ENCODE assay signal across 8 mouse cellular contexts in the genomic region with DNA sequence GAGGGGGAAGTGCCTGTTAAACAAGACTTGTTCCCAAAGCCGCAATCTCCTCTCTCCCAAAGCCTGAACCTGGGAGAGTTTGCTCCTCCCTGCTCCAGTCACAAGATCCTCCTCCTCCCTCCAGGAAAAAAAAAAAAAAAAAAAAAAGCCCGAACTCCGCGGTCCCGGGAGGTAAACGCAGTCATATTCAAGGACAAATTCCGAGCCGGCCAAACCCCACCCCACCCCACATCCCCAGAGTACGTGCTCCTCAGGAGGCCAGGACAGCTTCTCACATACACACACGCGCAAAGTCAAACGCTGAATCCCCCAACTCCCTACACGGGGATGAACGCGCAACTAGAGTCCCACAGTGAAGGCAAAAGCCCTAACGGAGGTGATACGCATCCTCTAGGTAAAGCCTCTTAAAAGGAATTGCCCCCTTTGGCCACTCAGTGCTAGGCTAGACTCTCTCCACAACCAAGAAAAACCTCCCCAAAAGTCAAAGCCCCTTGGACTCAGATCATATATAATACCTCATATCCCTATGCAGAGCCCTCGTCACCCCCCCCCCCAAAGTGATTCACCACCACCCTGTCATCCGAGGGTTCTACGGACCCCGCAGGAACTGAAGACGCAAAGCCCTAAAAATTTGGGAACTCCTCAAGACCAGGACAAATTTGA. TPM values are rescaled to one million over a fixed set of nuclear protein-coding genes. Genes with fewer than 3 reads are reported as not detected.
A peak's percentile ranks its signal among the peaks of the same experiment; 100 is the strongest.
DNase-seq lines count a peak whose midpoint lies in the region; ATAC-seq and TF ChIP-seq lines count a peak whose summit lies in the region.

No protein-coding gene starts in this region.

- H3K27me3 ChIP-seq in lung, postnatal 0 days (replicated peaks; ENCODE audit: insufficient read depth, low read length): peaks cover 37% of the 10 kb centered on the region
- H3K27me3 ChIP-seq in limb, embryonic 10.5 days (ENCODE audit: low read depth, poor library complexity, severe bottlenecking): peaks cover 96% of the 10 kb centered on the region
- H3K27me3 ChIP-seq in stomach, postnatal 0 days (ENCODE audit: control insufficient read depth, insufficient read depth, low read length): peaks cover 3% of the 10 kb centered on the region; the same call in 1 of the 2 replicates

- WGBS in lung, postnatal 0 days: 3% methylated on average over 21 of the region's 22 CpGs
- WGBS in lung, adult 2 months: 3% methylated on average over 22 of the region's 22 CpGs
- WGBS in limb, embryonic 10.5 days: 3% methylated on average over 22 of the region's 22 CpGs
- WGBS in stomach, postnatal 0 days: 2% methylated on average over 22 of the region's 22 CpGs

- no peak for TF ChIP-seq POLR2A in lung, adult 2 months (IDR thresholded peaks at IDR 0.05; ENCODE audit: borderline replicate concordance, extremely low read depth, low read depth, low read length)

- H3K36me3 ChIP-seq in lung, postnatal 0 days (ENCODE audit: insufficient read depth, low read length): no peaks in the 10 kb centered on the region
- no peaks in the 10 kb centered on the region for H3K36me3 ChIP-seq in limb, embryonic 10.5 days
- no peaks in the 10 kb centered on the region for H3K36me3 ChIP-seq in stomach, postnatal 0 days (ENCODE audit: control insufficient read depth, insufficient read depth, low read length)

- ATAC-seq in lung, postnatal 0 days: 0 out of 2 replicates have a peak, but pooled peaks have one; percentile 5
- no peak for ATAC-seq in stomach, postnatal 0 days (ENCODE audit: low FRiP score, low TSS enrichment)

- peak overlapping the region; percentile 70; the same call in 1 of the 2 replicates for H3K4me2 ChIP-seq in lung, postnatal 0 days (replicated peaks; ENCODE audit: low read depth, low read length)
- peak overlapping the region; percentile 68 for H3K4me2 ChIP-seq in stomach, postnatal 0 days (replicated peaks; ENCODE audit: low read depth)

- H3K4me3 ChIP-seq in lung, postnatal 0 days (ENCODE audit: low read depth, low read length): peak overlapping the region; percentile 41; the same call in 1 of the 2 replicates
- no peak overlapping the region for H3K4me3 ChIP-seq in lung, adult 2 months (replicated peaks; ENCODE audit: extremely low read depth, low read depth, low read length)
- H3K4me3 ChIP-seq in limb, embryonic 10.5 days: peak overlapping the region; percentile 57
- peak overlapping the region; percentile 43 for H3K4me3 ChIP-seq in stomach, postnatal 0 days (ENCODE audit: low read depth, low read length)

- no peaks in the 10 kb centered on the region for H3K9me3 ChIP-seq in lung, postnatal 0 days (ENCODE audit: low read length)
- no peaks in the 10 kb centered on the region for H3K9me3 ChIP-seq in limb, embryonic 10.5 days (replicated peaks)
- no peaks in the 10 kb centered on the region for H3K9me3 ChIP-seq in stomach, postnatal 0 days (ENCODE audit: control insufficient read depth, low read length)

- H3K9ac ChIP-seq in lung, postnatal 0 days (replicated peaks; ENCODE audit: low read depth): no peak overlapping the region
- no peak overlapping the region for H3K9ac ChIP-seq in stomach, postnatal 0 days (ENCODE audit: low read length)

- DNase-seq in adrenal gland, adult (ENCODE audit: inconsistent age in 2 of 2, low spot score in 1 of 2): peak; percentile 12 to 40
- DNase-seq in adrenal gland, adult 8-10 months: no peak
- DNase-seq in lung, postnatal 0 days (ENCODE audit: low spot score): no peak
- no peak for DNase-seq in lung, adult 2 months
- DNase-seq in limb, embryonic 10.5 days (ENCODE audit: low spot score): no peak
- DNase-seq in stomach, postnatal 0 days (ENCODE audit: low spot score): no peak
- DNase-seq in urinary bladder, postnatal 36 days (ENCODE audit: low spot score in 2 of 2): no peak
- DNase-seq in B cell, adult 2 months: no peak

- TF ChIP-seq EP300 in lung, postnatal 0 days (IDR thresholded peaks at IDR 0.05): no peak
- TF ChIP-seq EP300 in stomach, postnatal 0 days (optimal IDR thresholded peaks at IDR 0.05): no peak

- no peak overlapping the region for H3K27ac ChIP-seq in lung, postnatal 0 days (ENCODE audit: low read length)
- H3K27ac ChIP-seq in limb, embryonic 10.5 days: no peak overlapping the region
- H3K27ac ChIP-seq in stomach, postnatal 0 days (replicated peaks): no peak overlapping the region

- H3K4me1 ChIP-seq in lung, postnatal 0 days (ENCODE audit: insufficient read depth, low read depth, low read length): no peaks in the 10 kb centered on the region
- H3K4me1 ChIP-seq in lung, adult 2 months (ENCODE audit: control insufficient read depth, insufficient read depth, low read length): no peaks in the 10 kb centered on the region; the same call in 1 of the 2 replicates
- peaks cover 9% of the 10 kb centered on the region for H3K4me1 ChIP-seq in limb, embryonic 10.5 days
- no peaks in the 10 kb centered on the region for H3K4me1 ChIP-seq in stomach, postnatal 0 days (replicated peaks; ENCODE audit: control insufficient read depth, insufficient read depth)

- no peak for TF ChIP-seq CTCF in lung, postnatal 0 days (IDR thresholded peaks at IDR 0.05)
- no peak for TF ChIP-seq CTCF in lung, adult 2 months (IDR thresholded peaks at IDR 0.05; ENCODE audit: insufficient read depth, low read length)
- no peak for TF ChIP-seq CTCF in stomach, postnatal 0 days (IDR thresholded peaks at IDR 0.05; ENCODE audit: low read depth)

RNA-seq across cellular contexts. Expression of gene Gm20479, which starts 38.4 kb away (rescaled TPM):
- 1 to 10 TPM in 1 of 4 experiments, not detected in 3; 4.0 TPM for total RNA-seq in adrenal gland, adult 8-10 months (2022)
- polyA plus RNA-seq in lung, postnatal 0 days (2015; fragmentation: Nextera tagmentation; extraction: Ambion mirVana): not detected in 2 replicates
- not detected in 2 replicates for polyA plus RNA-seq in lung, adult 2 months (2012; rRNA removed)
- not detected in 2 replicates for polyA plus RNA-seq in limb, embryonic 10.5 days (2016; fragmentation: Nextera tagmentation; extraction: Ambion mirVana)
- polyA plus RNA-seq in stomach, postnatal 0 days (2015; fragmentation: Nextera tagmentation; extraction: Ambion mirVana): 0.28 and 0.57 TPM in 2 replicates

RNA-seq across cellular contexts. Expression of gene Shkbp1, which starts 39.8 kb away (rescaled TPM):
- total RNA-seq in adrenal gland, adult 8-10 months (2022): 10 to 100 TPM; 19.4 to 41.1 (median 29.7) TPM
- polyA plus RNA-seq in lung, postnatal 0 days (2015; fragmentation: Nextera tagmentation; extraction: Ambion mirVana): 31.1 and 31.2 TPM in 2 replicates
- 76.4 and 85.1 TPM in 2 replicates for polyA plus RNA-seq in lung, adult 2 months (2012; rRNA removed)
- polyA plus RNA-seq in limb, embryonic 10.5 days (2016; fragmentation: Nextera tagmentation; extraction: Ambion mirVana): 46.1 and 61.2 TPM in 2 replicates
- polyA plus RNA-seq in stomach, postnatal 0 days (2015; fragmentation: Nextera tagmentation; extraction: Ambion mirVana): 26.3 and 27.3 TPM in 2 replicates

RNA-seq across cellular contexts. Expression of gene Sptbn4, which starts 51.8 kb away (rescaled TPM):
- 1 to 10 TPM; 3.0 to 8.0 (median 4.9) TPM for total RNA-seq in adrenal gland, adult 8-10 months (2022)
- polyA plus RNA-seq in lung, postnatal 0 days (2015; fragmentation: Nextera tagmentation; extraction: Ambion mirVana): 0.20 and 0.21 TPM in 2 replicates
- polyA plus RNA-seq in lung, adult 2 months (2012; rRNA removed): 0.05 and 0.13 TPM in 2 replicates
- 0.15 and 0.19 TPM in 2 replicates for polyA plus RNA-seq in limb, embryonic 10.5 days (2016; fragmentation: Nextera tagmentation; extraction: Ambion mirVana)
- polyA plus RNA-seq in stomach, postnatal 0 days (2015; fragmentation: Nextera tagmentation; extraction: Ambion mirVana): 0.24 and 0.25 TPM in 2 replicates

RNA-seq across cellular contexts. Expression of gene Blvrb, which starts 52.1 kb away (rescaled TPM):
- 10 to 100 TPM; 33.7 to 49.5 (median 44.8) TPM for total RNA-seq in adrenal gland, adult 8-10 months (2022)
- polyA plus RNA-seq in lung, postnatal 0 days (2015; fragmentation: Nextera tagmentation; extraction: Ambion mirVana): 61.7 and 63.4 TPM in 2 replicates
- polyA plus RNA-seq in lung, adult 2 months (2012; rRNA removed): 71.6 and 78.8 TPM in 2 replicates
- polyA plus RNA-seq in limb, embryonic 10.5 days (2016; fragmentation: Nextera tagmentation; extraction: Ambion mirVana): 33.3 and 34.9 TPM in 2 replicates
- polyA plus RNA-seq in stomach, postnatal 0 days (2015; fragmentation: Nextera tagmentation; extraction: Ambion mirVana): 97.3 and 103 TPM in 2 replicates

RNA-seq across cellular contexts. Expression of gene Ltbp4, which starts 58.2 kb away (rescaled TPM):
- total RNA-seq in adrenal gland, adult 8-10 months (2022): 100 to 1,000 TPM in 3 of 4 experiments, 10 to 100 TPM in 1; 90.9 to 117 (median 108) TPM
- 99.9 and 103 TPM in 2 replicates for polyA plus RNA-seq in lung, postnatal 0 days (2015; fragmentation: Nextera tagmentation; extraction: Ambion mirVana)
- polyA plus RNA-seq in lung, adult 2 months (2012; rRNA removed): 496 and 612 TPM in 2 replicates
- 6.7 and 10.6 TPM in 2 replicates for polyA plus RNA-seq in limb, embryonic 10.5 days (2016; fragmentation: Nextera tagmentation; extraction: Ambion mirVana)
- polyA plus RNA-seq in stomach, postnatal 0 days (2015; fragmentation: Nextera tagmentation; extraction: Ambion mirVana): 81.0 and 94.8 TPM in 2 replicates

Comparison
In these comparisons a context has a peak if more than half of its experiments do, and no peak if none do; other contexts are left out.
1. DNase-seq: peak in adrenal gland, adult (2 of 2); none in adrenal gland, adult 8-10 months (single experiment), lung, postnatal 0 days (single experiment), lung, adult 2 months (single experiment), limb, embryonic 10.5 days (single experiment), stomach, postnatal 0 days (single experiment), urinary bladder, postnatal 36 days (0 of 2) and B cell, adult 2 months (0 of 2).